Mouse (Mus musculus) mature B cell (primary cell): Measurements from ENCODE around the gene Dhrs7c.

Experiments used
- in situ Hi-C: fragments of 300-500 bp; cut with MboI; formaldehyde crosslinking; loops from 2 replicates; pipeline ENCODE4 v1.14.3; 2019

The Dhrs7c gene

DNA sequence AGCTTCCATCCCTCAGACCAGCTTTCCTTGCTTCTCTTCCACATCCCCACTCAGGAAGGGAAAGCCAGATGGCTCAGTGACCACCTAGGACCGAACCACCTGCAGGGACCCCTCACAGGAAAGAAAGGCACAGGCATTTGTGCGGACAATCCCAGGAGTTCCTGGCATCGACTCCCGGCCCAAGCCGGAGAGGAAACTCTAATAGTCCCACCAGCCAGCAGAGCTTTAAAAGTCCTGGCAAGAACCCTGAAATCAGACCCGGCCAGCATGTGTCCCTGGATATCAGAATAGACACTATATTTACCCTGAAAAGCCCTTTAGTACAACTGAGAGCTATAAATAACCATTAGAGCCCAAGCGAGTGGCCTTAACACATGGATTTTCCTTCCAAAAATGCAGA lies at the start of gene Dhrs7c:
Dhrs7c (plus strand) TSS at position 257 of the 400 bp plus-strand sequence.
- in situ Hi-C loops = no loop called here

DNA sequence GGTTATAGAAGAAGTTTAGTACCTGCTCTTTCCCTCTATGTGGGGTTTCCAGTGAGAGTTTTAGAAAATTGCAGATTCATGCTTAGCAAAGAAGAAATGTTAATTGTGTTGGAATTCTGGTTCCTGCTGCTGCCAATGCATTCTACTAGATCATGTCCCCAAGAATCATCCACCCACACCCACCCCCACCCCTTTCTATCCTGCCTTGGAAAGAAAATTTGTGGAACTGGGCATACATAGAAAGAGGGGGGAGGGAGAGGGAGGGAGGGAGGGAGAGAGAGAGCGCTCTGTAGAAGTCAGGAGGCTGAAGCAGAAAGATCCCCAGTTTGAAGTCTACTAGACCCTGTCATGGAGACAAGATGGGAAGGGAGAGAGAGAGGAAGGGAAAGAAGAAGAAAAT lies 41.7 kb upstream of the Dhrs7c start:
- in situ Hi-C loops = no loop called here

DNA sequence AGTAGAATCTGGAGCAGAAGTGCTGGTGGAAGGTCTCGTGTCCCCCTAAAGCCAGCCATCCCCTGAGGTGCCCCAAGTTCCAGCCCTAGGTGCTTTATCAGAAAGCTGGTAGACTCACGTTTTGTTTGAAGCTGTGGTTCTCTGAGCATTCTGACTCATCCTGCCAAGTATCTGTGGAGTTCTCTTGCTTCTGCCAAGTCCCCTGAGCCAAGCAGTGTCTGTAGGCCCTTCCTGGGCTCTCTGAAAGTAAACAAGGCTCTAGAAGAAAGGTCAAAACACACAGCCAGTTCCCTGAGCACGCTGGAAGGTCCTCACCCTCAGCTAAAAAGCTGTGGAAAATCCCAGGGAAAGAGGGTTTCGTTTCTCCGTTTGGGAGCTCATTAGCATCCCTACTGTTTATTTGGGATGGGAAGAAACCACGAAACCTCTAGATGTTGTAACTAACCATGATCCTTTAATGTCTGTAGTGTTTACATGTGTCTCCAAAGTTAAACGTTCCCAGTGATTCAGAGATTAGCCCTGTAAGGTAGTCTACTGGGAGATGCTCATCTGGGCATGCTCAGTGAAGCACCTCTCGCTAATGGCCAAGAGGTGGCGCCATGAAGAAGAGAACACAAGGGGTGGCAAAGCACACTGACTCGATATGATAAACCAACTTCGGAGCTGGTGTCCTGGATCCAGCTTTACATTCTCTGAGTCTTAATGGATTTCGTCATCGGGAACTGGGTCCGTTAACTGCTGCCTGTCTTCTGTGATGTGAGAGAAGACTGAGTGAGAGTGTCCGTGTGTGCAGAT lies 40.4 kb upstream of the Dhrs7c start:
- in situ Hi-C loops = no loop called here

DNA sequence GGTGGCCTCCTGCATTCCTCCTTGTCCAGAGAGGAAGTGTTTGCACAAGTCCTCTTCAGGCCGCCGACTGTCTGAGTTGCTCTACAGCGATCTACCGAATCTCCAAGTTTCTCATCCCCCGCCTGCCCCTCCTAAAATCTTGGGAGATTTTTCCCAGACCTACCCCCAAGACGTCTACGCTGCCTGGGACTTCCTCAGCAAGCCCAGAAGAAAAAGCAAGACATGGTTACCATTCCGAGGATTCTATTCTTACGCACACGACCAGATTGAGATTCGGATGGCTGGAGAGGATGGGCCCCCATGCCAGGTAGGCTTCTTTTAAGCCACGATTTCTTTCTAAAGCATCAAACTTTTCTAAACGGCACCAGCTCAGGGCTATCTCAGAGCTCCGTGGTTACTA lies 26.9 kb upstream of the Dhrs7c start, which contains the start of gene Glp2r:
Glp2r (minus strand) TSS at position 101 of the 400 bp plus-strand sequence.
- in situ Hi-C loops = no loop called here

DNA sequence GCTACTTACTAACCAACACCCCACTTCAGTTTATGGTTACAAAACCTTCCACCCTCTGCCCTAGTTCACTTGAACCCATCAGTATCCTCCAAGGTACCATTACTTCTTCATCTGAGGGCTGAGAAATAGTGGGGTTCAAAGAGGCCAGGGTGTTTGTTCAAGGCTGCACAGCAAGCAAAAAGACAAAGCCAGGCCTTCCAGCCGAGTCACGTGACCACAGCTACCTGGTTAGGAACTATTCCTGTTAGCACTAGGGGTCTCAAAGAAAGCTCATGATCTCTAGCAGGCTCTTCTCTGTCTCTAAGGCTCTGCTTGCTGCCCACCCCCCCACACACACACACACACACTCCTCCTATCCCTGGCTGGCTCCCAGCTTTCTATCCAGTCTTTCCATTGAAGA lies 26.3 kb upstream of the Dhrs7c start:
- in situ Hi-C loops = no loop called here

DNA sequence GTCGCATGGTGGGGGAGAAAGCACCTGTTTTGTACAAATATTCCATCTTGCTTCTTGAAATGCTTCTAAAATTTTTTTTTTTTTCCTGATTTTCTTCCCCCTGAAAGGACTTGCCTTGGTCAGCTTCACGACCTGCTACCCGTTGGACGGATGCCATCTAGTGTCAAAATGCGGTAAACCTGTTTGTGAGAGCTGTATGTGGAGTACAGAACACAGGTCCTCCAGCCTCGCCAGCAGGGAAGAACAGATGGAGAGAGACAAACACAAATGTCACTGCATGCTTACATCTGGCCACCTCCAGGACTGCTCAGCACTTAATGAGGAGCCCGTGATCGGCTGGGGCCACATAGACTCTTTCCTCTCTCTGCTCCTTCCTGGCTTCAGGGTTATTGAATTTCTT lies 25.4 kb upstream of the Dhrs7c start:
- in situ Hi-C loops = no loop called here

DNA sequence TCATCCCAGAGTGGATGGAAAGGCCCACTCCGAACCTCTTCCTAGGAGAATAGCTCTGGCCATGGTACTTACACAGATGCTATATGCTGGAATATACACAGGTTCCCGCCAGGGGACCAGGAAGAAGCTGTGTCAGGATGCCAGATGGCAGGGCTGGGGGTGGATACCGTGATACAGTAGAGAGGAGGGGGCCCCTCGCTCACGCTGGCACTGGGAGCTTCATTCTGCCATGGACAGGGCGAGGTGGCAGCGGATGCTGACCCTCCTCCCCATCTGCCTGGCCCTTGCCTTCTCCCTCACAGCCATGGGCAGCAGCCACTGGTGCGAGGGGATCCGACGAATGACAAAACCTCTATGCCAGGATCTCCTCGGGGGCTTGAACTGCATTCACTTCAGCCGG lies 23.6 kb upstream of the Dhrs7c start, which contains the start of gene Gsg1l2:
Gsg1l2 (plus strand) TSS at position 230 of the 400 bp plus-strand sequence.
- in situ Hi-C loops = no loop called here

DNA sequence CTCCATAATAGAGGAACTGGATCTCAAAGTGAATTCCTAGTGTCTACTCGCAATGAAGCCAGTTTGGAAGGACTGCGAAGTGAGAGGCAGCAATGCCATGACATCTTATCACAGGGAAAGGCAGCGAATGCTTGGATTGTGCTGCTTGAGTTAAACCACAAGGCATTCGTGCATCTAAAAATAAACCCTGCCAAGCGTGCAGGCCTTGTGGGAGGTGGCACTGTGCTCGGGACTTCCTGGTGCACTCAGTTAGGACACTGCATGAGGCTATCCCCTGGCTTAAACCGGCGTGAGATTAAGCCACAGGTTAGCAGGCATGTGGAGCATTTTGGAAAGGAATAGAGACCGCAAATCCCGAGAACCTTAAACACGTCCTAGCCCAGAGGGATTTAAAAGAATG lies 7.8 kb upstream of the Dhrs7c start:
- in situ Hi-C loops = no loop called here

DNA sequence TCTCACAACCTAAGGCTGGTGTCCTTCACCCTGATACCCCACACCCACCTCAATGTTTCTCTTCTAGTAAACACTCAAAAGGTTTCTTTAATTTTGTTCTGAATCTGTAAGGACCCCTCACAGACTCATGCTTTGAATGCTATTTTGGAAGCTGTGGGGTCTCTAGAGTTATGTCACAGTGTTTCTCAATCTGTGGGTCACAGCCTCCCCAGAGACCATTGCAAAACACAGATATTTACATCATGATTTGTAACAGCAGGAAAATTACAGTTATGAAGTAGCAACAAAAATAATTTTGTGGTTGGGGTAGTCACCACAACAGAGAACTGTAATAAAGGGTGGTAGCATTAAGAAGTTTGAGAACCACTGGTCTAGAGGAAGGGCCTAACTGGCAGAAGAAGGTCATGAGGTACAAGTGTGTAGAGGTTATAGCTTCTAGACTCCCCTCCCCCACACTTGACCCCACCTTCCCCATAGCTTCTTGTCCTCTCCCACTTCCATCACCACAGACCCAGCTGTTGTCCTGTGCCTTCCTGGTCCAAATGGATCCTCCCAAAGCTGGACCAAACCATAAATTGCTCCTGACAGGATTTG lies 2.2 kb downstream of the Dhrs7c start:
- in situ Hi-C loops = no loop called here

DNA sequence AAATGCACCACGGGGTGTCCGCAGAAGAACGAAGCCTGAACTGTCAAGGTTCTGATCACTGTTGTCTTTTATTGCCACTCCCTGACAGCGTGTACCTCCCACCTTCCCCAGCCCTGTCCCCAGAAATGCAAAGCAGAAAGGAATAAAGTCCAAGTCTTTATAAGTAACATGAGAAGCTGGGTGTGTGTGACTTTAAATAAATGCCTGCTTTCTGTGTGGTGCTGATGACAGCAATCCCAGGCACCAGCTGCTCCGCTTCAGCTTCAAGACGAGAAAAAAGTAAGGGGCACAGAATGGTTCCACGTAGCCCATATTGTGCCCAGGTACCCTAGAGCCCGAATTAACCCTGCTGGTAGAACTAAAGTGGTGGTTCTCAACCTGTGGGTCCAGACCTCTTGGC lies 3.2 kb downstream of the Dhrs7c start:
- in situ Hi-C loops = no loop called here

DNA sequence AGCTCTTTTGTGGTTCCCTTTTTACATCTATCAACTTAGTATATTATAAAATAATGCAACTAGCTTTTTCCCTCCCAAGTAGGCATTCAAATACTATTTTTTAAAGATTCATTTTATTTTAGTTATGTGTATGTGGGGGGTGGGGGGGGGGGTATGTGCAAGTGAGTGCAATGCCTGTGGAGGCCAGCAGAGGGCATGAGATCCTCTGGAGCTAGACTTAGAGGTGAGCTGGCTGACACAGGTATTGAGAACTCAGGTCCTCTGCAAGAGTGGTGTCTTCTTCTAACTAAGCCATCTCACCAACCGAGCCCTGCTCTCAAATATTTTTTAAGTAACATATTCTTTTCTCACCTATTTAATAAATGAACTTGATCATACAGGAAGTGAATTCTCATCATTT lies 7.6 kb downstream of the Dhrs7c start:
- in situ Hi-C loops = no loop called here

DNA sequence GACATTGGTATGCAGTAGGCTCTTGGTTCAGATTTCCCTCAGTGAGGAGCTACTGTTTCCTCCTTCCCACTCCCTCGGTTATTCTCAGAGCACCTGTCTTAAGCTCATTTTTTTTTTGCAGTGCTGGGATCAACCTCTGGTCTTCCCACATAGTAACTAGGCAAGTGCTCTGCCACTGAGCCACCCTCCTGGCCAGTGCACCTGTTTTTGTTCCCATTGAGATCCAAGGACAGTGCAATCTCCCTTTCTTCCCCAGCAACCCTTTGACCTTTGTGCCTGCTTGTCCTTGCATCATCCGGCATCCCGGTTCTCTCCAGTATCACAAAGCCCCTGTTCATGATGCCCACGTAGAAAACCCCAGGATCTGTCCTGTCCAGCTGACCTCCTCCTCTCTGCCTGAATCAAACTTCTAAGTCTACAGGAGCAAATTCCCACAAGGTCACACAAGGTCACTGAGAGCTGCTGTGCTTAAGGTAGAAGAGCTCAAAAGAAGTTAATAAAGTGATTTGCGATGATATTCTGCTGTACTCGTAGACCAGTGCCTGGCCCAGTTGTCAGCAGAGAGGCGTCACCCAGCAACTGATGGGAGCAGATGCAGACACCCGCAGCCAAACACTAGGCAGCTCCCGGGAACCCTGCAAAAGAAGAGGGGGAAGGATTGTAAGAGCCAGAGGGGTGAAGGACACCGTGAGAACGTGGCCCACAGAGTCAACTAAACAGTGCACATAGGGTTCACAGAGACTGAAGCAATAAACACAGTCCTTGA lies 9.0 kb downstream of the Dhrs7c start:
- in situ Hi-C loops = no loop called here

DNA sequence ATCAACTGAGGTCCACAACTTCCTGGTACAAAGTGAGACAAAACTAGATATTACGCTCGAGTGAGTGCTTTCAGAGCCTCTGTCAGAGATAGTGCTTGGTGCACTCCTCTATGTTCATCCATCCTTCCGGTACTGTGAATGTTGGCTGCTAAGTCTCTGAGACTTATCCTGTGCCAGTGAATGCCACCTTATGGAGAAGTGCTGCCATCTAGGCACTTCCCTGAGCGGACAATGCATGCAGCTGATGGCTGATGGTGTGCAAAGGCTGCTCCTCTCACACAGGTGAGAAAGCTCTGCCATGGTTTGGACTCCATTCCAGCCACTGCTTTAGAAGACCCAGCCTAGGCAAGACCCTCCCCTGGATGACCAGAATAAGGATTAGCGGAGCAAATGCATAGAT lies 10.1 kb downstream of the Dhrs7c start:
- in situ Hi-C loops = no loop called here

DNA sequence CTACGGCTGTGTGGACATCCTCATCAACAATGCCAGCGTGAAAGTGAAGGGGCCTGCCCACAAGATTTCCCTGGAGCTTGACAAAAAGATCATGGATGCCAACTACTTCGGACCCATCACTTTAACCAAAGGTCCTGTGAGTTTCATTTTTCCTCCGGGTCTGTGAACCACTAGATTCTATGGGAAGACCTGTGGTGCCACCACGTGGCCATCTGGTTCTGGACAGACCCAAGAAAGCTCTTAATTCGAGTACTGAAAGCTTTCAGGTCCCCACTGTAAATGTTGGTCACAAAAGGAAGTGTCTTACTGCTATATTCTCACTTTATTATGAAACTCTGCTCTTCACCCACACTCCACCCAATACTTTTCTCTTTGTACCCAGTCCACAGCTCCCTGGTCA lies 13.5 kb downstream of the Dhrs7c start:
- in situ Hi-C loops = no loop called here

DNA sequence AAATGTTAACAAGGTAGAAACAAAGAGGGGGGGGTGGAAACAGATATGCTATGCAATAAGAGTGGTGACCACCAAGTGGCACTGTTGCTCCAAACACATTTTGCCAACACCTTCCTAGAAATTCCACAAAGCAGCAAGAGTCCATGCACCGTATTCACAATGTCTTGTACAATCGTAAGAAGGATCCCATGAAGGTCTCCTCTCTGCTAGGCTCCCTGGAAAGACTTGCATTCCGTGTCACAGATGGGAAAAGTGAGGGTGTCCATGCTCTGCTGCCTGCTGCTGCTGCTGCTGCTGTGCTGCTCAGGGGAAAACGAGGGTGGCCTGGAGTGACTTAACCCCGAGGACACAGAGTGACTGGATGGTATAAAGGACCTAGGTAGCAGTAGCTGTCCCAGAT lies 21.6 kb downstream of the Dhrs7c start:
- in situ Hi-C loops = no loop called here

DNA sequence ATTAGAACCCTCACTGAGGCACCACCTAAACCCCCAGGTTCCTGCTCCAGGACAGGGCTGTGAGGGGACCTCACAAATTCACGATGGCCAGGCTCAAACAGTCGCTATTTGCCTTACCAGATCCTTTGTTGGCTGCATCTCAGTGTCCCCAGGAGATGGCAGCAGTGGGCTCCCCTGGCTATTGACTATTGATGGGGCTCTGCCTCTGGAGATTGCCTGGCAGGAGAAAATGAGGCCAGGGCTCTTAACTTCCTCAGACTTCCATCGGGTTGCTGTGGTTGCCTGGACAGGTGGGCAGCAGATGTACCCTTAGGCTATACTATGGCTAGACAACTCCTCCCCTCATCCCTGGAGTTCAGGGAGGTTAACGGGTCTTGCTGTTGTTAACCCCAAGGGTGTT lies 22.2 kb downstream of the Dhrs7c start:
- in situ Hi-C loops = no loop called here

DNA sequence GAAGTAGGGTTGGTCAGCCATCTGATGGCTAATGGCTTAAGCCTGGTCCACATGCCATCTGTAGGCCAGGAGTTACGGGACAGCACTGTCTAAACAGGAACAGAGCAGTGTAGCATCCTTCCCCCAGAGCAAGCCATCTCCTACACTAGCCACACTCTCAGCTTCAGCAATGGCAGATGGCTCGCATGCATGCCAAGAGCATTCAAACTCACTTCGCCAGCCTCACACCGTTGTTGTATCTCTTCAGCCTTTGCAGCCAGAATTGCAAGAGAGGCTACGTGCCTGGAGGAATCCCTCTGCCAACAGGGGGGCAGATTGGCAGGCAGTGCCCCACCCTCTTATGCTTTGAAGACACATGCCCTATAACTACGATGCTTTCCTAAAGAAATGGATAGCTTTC lies 23.6 kb downstream of the Dhrs7c start:
- in situ Hi-C loops = no loop called here

DNA sequence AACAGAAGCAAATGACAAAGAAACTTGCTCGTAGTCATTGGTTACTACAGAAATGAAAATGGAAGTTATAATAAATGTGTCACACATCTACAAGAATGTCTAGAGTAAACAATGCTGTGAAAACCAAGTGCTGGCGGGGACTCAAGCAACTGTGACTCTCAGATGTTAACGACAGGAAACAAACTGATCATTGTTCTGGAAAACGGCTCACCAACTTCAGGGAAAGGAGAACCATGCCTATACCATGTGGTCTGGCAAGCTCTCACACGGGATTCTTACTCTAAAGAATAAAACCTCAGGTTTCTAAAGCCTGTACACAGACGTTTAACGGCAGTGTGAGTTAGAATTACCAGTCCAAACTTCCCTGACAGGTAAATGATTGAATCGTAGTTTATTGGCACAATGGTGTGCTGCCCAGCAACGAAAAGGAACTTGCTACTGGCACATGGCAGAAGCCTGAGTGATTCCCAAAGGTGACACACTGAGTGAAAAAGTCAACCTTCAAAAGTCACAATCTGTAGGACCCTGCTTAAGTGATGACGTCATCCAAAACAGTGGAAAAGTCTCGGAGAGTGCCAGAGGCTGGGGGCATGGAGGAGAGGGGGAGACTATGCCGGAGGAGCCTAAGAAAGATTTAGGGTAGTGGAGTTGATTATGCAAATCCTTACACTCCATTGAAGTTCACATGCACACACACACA lies 30.5 kb downstream of the Dhrs7c start:
- in situ Hi-C loops = no loop called here

DNA sequence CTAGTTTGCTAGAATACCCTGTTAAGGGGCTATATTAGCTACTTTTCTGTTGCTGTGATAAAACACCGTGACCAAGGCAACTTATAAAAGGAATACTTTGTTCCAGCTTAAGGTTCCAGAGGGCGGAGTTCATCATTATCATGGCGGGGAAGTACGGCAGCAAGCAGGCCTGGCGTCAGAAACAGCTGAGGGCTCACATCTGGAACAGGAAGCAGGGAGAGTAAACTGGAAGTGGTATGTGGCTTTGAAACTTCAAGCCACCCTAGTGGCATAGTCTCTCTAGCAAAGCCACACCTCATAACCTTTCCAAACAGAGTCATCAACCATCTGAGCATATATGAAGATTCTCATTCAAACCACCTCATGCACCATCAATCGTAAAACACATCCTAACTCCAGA lies 31.5 kb downstream of the Dhrs7c start:
- in situ Hi-C loops = no loop called here

DNA sequence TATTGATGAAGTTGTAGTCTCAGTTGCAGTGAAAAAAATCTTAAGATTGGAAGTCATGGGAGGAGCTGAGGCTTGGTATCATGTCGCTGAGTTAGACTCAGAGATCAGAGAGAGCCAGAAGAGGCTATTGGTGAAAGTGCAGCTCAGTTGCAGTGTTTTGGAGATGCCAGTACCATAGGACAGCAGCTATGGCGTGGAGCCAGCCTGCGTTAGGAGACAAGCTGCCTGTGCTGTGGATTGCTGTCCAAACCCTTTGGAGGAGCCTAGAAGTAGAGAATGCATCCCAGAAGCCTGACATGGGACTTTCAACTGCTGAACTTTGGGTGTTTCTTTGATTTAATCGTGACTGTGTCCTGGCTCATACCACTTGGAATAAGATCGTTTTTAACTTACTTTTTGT lies 33.8 kb downstream of the Dhrs7c start:
- in situ Hi-C loops = no loop called here

DNA sequence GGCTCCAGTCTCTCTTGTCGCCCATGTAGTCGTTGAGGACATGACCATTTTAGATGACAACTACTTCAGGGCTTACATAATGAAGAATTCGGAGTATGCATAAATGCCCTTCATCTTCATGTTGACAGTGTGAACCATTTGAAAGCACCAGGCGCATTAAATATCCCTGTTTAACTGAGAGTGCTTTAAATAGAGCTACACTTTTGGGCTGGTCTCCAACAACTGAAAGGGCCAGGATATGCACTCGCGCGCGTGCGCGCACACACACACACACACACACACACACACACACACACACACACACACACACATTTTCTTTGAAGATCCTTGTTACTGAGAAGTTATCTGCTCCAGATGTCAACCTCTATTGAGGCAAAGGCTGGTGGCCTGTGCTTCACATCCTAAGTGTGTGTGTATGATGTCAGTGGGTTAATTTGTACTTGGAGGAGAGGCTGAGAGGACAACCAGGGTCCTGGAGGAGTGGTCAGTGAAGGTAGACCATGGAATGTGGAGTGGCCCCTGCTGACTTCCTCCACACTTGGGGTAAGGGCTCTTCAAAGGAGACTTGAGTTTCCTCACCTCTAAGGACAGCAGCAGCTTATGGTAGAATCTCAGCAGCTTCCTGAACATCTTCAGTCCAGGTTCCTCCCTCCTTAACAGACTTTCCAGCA lies 37.6 kb downstream of the Dhrs7c start:
- in situ Hi-C loops = no loop called here

DNA sequence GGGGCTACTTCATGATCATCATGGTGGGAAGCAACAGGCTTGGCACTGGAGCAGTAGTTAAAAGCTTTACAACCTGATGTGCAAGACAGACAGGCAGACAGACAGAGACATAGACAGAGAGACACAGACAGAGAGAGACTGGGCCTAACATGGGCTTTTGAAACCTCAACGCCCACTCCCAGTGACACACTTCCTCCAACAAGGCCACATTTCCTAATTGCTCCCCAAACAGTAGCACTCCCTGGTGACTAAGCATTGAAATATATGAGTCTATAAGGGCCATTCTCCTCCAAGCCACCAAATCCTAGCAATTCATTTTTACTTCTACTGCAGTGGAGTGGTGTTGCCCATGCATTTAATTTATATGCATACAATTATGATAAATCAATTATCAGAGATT lies 41.8 kb downstream of the Dhrs7c start:
- in situ Hi-C loops = no loop called here
